Mouse (Mus musculus): ENCODE data around the gene Fam124b.

Fam124b gene

DNA sequence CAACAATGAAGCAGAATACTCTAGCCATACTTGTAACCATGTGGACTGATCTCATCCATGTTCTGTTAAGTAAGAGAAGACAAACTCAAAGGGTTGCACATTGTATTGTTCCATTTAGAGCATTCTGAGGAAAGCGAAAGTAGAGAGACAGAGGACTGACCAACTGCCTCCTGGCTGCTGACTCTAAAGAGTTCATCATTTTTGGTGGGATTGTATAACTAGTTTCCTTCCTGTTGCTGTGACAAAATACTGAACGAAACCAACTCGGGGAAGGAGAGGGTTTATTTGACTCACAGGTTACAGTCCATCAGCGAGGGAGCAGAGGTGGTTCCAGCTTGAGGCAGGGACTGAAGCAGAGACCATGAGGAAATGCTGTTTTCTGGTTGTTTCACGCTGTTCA lies 50.6 kb downstream of the Fam124b start:
- no peak for DNase-seq

DNA sequence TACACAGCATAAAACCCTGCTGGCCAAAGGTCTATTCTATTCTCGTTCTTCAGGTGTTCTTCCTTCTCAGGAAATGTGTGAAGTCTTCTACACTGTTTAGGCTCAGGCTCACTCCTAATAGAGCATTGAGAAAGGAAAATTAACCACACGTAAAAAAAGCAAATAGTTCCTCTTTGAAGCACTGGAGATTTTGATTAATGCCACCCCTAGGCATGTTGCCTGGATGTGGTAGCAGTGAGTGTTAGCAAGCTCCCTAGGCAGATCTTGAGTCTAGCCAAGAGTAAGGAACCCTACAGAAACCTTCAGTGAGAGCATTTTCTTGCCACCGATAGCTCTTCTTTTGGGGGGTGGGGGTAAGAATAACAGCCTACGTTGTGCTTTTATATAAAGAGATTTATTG lies 51.7 kb downstream of the Fam124b start:
- no peak for DNase-seq

DNA sequence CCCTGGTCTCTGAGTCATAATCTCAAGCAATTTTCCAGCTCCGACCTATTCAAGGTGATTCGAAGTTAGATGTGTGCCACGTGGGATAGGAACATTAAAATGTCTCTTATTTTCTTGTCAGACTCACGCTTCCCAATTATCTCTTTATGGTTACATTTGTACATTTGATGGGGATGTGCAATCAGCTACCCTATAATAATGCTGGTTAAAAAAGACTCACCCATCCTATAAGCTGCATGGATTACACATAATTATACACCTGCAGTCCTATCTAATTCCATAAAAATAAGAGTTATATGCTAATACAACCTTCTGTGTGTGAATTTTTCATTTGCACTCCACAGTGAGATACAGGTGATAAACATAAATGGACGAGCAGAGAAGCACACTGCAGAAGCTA lies 52.9 kb downstream of the Fam124b start:
- DNase-seq: no peak

DNA sequence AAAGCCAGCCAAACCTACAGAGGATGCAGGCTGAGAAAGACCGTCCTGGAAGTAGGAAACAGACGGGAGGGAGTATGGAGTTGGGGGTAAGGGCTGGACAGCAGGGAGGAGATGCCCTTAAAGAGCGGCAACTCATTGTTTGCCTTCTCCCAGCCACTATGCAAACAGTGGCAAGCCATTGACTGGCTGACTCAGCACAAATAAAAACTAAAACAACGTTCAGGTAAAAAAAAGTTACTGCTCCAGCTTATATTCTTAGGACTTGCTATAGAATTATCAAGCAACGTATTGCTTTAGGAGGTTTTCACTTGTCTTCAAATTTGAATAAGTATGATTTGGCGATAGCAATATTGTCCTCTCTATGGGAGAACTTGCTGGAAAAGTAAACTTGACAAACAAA lies 55.3 kb downstream of the Fam124b start:
- DNase-seq: no peak

DNA sequence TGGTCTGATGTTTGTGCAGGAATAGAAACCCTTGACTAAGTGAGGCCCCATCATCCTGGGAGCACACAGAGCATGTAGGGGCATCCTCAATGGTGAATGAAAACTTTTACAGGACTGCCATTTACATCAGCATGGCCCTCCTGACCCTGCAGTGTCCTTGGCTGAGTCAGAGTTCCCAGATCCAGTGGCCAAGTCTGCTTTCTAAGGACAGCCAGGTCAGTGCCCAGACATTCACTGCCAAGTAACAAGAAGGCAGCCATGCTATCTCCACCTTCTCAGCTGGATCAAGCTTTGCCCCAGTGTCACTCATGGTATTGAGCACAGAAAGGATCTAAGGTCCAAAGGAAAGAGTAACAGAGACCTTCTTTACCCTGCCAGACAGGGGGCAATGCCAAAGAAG lies 58.7 kb downstream of the Fam124b start:
- DNase-seq: no peak

DNA sequence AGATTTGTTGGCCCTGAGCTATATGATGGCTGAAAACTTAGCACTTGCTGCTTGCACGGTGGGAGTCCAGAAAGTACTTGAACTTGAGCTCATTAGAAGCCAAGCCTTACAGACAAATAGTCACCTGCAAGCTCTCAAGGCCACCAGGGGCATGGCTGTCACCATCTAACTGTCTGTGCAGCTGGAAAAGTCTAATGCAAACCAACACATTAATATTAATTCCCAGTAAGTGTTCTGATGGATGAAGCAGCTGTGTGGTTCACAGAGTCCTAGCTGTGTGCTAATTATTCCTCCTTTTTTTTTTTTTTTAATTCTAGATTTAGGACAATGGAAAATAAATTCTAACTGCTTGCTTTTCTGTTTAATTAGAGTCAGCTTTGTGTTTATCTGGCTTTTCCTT lies 63.4 kb downstream of the Fam124b start:
- no peak for DNase-seq

DNA sequence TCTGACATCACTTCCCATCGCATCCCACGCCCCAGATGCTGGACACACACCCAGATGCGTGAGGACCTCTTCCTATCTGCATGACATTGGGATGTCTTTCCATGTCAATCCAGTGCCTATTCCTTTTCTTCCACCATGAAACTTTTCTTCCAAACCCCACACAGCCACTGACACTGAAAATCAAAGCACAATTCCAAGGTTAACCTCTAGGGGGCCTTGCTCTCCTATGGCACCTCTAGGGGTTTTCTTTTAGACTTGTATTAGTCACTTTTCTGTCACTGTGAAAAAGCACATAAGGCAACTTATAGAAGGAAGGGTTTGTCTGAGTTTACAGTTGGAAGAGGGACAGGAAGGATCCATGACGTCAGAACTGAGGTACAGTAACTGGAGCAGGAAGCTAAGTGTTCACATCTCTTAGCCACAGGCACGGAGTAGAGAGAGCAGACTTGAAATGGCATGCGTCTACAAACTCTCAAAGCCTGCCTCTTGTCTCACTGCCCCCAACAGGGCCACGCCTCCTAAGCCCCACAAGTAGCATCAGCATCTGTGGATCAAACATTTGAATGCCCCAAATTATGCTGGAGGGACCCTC lies 65.1 kb downstream of the Fam124b start:
- no peak for DNase-seq

DNA sequence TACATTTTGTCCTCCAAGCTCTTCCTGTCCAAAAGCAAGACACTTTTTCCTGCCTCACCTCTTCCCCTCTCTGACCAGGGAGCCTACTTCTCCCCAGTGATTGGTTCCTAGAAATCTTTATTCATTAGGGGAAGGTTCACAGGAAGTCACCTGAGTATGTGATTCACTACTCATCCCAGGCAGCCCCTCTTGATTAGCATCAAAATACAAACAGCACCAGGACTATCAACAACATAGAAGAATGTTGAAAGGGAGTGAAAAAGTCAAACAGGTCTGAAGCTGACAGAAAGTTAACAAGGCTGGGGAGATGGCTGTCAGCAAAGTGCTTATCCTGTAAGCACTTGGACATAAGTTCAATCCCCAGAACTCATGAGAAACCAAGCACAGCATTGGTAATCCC lies 67.6 kb downstream of the Fam124b start:
- DNase-seq: no peak

All from cerebellum, postnatal 36 days (tissue).